Mouse (Mus musculus): Measurements from ENCODE around the gene Itga3. TPM values are rescaled to one million over a fixed set of nuclear protein-coding genes. Genes with fewer than 3 reads are reported as not detected.
A peak's percentile ranks its signal among the peaks of the same experiment; 100 is the strongest.
"Not testable (repeated sequence)": the region's sequence is repeated elsewhere in the genome, so short reads cannot be mapped to it uniquely, and the experiment has no call there.

Gene Itga3
- total RNA-seq, 2 experiments from 2014 or later, result 10.3 to 16.1 TPM

DNA sequence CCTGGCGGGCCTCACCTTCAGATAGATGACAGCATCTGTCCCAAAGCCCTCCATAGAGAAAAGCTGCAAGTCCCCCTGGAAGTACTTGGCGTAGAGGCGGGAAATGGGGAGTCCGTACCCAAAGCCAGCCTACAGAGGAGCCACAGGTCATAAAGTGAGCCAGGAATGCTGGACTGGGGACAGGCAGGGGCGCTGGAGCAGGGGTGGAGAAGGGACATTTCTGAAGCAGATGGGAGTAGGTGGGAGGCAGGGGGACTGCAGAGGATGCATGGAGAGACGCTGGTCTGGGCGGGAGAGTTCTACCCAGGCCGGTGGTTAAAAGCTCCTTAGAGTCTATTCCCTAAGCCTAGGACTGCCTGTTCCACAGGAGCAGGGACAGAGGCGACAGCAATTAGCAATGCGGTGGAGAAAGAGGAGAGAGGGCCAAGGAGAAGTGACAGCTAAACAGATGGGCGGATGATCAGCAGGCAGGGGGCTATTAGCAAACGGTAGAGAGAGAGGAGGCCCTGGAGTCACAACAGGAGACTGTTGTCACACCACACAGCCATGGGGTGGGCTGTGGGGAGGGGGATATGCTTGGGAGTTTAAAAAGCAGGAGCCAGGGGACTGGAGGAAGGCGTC lies 48.6 kb downstream of the Itga3 start:
- DNase-seq (ENCODE audit: low spot score in 2 of 2), result no peak
- H3K27ac ChIP-seq, result 0 out of 2 replicates have a peak overlapping the region, but pooled peaks have one; percentile 3
- TF ChIP-seq CTCF (conservative IDR thresholded peaks at IDR 0.05), result no peak
- no peak overlapping the region for H3K4me3 ChIP-seq

DNA sequence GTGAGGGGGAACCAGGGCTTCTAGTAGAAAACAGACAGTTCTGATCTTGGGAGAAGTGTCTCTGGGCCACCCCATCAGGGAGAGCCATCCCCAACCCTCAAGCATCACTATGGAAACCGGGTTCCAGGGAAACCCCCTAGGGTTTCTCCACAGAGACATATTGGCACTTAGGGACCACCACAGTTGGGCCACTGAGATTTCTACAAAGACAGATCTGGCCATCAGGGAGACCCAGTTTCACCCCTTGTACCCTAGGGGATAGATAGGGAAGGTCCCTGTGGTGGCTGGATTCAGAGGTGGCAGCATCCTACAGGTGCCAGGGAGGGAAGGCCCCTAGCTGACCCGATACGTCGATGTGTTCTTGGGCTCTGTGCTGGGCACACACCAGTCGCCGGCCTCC lies 49.8 kb downstream of the Itga3 start:
- TF ChIP-seq CTCF (conservative IDR thresholded peaks at IDR 0.05), result no peak

DNA sequence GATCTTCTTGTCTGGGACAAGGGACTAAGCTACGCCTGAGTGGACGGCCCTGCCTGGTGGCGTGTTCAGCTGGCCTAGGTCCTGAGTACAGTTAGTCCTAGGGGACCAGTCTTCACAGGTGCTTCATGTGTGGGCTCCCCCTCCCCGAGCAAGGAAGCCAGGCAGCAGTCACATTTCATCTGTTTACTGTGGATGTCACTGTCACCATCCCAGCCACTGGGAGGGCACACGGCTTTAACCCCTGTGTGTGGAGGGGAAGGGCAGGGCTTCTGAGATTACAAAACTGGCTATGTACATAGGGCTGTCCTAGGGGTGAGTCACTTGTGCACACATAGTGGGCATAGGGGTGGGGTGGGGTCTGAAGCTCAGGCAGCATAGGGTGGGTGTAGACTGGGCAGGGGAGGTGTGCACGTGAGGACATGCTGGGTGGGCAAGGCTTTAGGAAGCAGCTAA lies 50.5 kb downstream of the Itga3 start:
- Histone ChIP-seq H3K27ac (no peak overlapping the region), H3K4me3 (no peak overlapping the region)
- DNase-seq (ENCODE audit: low spot score in 2 of 2), result no peak
- TF ChIP-seq CTCF (conservative IDR thresholded peaks at IDR 0.05), result no peak

More for the DNA sequence above, 49.8 kb downstream of the Itga3 start:
- Histone ChIP-seq H3K27ac (no peak overlapping the region), H3K4me3 (no peak overlapping the region)
- DNase-seq (ENCODE audit: low spot score in 2 of 2), result no peak

DNA sequence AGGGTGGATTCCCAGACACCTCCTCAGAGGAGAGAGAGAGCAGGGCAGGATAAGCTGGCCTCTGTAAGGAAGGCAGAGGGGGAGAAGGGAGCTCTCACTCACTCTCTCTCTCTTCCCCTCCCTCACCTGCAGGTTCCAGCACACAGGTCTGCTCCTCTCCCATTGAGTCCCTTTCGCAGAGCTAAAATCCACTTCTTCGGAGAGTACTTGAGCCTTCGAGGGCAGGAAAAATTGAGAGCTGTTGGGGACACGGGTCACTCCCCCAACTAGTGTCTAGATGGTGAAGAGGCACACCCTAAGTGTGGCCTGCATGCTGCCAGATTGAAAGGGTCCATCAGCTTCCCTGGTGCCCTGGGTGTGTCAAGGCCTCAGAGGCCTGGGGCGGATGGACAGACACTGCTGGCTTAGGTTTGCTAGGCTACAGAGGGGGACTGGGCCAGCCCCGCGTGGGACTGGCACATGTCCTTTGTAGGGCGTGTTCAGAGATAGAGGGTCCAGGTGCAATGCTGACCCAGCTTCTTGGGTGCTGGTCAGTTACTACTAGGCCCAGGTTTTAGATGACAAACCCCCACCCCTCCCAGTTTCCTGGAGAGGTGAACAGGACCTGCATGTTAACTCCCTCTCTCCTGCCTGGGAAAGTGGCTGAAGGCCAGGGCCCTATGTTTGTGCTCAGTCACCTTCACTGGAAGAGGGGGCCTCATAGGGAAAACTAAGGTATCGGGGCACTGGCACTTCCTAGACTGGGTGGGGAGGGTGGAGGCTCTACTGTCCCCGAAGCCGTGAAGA lies 51.2 kb downstream of the Itga3 start:
- H3K4me3 ChIP-seq, result no peak overlapping the region
- no peak for TF ChIP-seq CTCF (conservative IDR thresholded peaks at IDR 0.05)
- H3K27ac ChIP-seq, result peak overlapping the region; percentile 78; the same call in 1 of the 2 replicates
- no peak for DNase-seq (ENCODE audit: low spot score in 2 of 2)

DNA sequence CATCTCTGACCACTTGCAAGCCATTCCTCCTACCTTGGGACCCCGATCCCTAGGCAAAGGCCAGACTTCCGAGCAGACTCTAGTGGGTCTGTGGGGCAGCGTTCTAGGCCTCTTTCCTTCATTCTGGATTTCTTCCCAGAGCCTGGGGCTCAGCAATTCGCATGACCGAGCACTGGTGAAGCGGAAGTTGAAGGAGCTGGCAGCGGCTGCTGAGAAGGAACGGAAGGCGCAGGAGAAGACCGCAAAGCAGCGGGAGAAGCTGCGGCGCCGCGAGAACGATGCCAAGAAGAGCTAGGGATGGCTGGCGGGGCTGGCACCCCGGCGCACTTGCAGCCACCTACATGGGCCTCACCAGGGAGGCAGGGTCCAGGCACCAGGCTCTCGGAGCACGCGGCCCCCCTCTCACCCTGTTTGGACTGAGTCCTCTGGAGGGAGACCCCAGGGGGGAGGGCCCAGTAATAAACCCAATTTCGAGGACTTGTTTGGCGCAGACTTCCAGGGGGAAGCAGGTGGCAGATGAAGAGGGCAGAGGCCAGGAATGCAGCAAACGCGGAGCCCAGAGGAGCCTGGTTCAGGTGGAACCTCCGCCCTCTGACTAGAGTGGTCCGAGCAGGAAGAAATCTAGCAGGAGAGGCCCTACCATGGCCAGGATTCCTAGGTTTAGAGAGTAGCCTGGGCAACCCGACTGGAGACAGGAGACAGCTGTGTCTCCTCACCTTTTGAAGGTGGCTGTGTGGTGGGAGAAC lies 52.0 kb downstream of the Itga3 start:
- peak overlapping the region; percentile 78 for H3K27ac ChIP-seq
- TF ChIP-seq CTCF (conservative IDR thresholded peaks at IDR 0.05), result no peak
- DNase-seq (ENCODE audit: low spot score in 2 of 2), result peak in 1 of 2 experiments; percentile 52
- H3K4me3 ChIP-seq, result no peak overlapping the region

DNA sequence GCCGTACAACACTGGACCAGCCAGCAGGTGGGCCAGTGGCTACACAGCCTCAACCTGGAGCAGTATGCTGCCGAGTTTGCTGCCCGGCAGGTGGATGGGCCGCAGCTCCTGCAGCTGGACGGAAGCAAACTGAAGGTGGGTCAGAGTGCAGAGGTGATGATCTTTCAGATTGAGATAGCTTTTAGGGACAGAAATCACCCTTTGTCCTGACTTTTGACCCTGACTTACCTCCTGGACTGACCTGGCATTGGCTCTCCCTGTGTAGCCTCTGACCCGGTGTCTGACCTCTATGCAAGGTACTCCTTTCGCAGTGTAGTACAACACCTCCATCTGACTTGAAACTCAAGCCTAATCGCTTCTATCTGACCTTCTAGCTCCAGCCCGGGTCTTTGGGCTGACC lies 53.1 kb downstream of the Itga3 start:
- Histone ChIP-seq H3K27ac (no peak overlapping the region), H3K4me3 (no peak overlapping the region)
- no peak for DNase-seq (ENCODE audit: low spot score in 2 of 2)
- no peak for TF ChIP-seq CTCF (conservative IDR thresholded peaks at IDR 0.05)

DNA sequence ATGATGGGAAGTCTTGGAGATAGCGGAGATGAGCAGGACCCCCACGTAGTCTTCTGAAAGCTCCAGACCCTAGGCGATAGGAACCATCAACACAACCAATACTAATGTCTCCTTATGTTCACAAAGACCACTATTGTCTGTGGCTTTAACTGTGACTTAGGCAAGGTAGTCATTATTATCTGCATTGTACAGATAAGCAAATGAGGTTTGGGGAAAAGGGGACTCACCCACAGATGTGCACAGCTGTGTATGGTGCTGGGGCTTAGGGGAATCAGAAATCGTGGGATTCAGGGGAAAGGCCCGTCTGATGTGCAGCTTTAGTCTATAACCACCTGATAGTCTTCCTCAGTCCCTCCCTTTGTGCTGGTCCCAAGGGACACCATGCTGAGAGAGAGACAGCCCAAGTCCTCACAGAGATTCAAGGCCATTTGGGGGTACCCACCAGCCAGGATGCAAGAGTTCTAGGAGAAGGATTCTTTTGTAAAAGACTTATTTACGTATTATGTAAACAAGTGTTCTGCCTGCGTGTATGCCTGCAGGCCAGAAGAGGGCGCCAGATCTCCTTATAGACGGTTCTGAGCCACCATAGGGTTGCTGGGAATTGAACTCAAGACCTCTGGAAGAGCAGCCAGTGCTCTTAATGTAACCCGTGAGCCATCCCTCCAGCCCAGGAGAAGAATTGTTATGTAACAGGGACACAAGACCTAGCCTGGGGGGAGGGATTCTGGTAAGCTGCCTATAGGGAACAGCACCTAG lies 54.2 kb downstream of the Itga3 start:
- DNase-seq (ENCODE audit: low spot score in 2 of 2), result no peak
- no peak overlapping the region for H3K4me3 ChIP-seq
- TF ChIP-seq CTCF (conservative IDR thresholded peaks at IDR 0.05), result peak; percentile 72
- H3K27ac ChIP-seq, result no peak overlapping the region

DNA sequence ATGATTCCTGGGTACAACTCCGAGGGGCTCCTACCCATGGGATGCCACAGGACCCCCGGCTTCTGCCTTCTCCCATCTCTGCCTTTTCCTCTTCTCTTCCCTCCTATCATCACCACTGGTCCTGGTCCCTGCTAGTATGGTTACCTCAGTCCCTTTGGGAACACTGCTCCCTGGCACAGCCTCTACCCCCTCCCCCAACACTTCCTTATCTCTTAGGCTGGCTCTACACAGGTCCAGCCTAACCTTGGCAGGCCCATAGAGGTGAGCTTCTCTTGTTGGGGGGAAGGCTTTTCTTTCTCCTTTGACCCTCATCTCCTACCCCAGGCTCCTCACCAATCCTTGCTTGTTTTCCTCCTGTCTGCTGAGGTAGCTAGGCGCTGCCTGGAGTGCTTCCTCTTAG lies 61.1 kb downstream of the Itga3 start:
- Histone ChIP-seq H3K27ac (no peak overlapping the region), H3K4me3 (no peak overlapping the region)
- no peak for DNase-seq (ENCODE audit: low spot score in 2 of 2)
- no peak for TF ChIP-seq CTCF (conservative IDR thresholded peaks at IDR 0.05)

DNA sequence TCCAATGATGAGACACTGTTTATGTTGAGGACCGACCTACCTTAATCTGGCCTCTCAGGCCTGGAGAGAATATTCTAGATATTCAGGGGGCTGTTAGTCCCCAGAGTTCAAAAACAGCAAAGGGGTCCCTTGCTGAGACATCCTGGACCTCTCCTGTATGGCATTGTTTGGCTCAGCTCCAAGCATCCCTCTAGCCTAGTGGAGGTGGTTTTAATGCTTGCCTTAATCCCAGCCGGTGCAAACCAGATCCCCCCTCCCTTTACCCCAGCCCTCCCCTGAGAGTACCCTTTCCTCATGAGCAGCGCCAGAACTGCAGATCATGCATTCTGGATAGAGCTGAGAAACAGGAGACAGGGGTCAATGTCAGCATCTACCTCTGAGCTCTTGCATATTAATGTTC lies 64.1 kb downstream of the Itga3 start:
- no peak for TF ChIP-seq CTCF (conservative IDR thresholded peaks at IDR 0.05)
- Histone ChIP-seq H3K4me3 (no peak overlapping the region), H3K27ac (no peak overlapping the region)
- DNase-seq (ENCODE audit: low spot score in 2 of 2), result no peak

DNA sequence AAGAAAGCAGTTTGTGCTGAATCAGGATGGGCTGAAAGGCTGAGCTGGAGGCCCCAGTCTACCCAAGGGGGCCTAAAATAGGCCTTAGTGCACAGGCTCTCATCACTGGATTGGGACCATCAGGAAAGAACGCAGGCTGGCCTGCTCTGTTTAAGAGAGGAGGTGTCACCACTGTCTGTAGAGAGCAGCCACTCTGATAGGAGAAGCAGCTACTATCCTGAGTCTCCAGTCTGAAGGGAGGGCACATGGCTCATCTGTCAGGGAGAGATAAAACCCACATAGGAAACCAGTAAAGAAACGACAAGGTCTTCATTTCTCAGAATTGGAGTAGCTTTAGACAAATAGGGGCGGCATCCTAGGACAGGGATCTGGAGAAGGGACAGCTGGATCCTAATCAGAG lies 64.5 kb downstream of the Itga3 start:
- no peak overlapping the region for H3K27ac ChIP-seq
- no peak for DNase-seq (ENCODE audit: low spot score in 2 of 2)
- TF ChIP-seq CTCF (conservative IDR thresholded peaks at IDR 0.05), result no peak
- H3K4me3 ChIP-seq, result no peak overlapping the region

DNA sequence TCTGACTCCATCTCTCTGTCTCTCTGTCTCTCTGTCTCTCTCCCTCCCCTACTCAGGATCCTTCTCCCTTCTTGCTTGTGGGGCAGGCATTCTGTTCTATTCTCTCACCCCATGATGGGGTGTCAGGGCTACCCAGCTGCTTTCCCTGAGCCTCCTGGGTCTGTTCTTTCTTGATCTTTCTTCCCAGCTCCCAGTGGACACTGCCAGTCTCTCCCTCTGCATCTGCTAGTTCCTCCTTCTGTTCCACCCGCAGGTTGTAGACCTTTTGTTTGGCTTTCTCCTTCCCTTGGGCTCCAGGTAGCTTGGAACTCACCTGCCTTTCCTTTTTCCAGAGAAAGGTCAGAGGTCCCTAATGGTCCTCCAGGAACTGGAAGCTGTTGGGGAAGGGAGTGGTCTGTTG lies 65.2 kb downstream of the Itga3 start:
- Histone ChIP-seq H3K4me3 (peak overlapping the region; percentile 13; the same call in 1 of the 2 replicates), H3K27ac (no peak overlapping the region)
- DNase-seq (ENCODE audit: low spot score in 2 of 2), result no peak
- no peak for TF ChIP-seq CTCF (conservative IDR thresholded peaks at IDR 0.05)

DNA sequence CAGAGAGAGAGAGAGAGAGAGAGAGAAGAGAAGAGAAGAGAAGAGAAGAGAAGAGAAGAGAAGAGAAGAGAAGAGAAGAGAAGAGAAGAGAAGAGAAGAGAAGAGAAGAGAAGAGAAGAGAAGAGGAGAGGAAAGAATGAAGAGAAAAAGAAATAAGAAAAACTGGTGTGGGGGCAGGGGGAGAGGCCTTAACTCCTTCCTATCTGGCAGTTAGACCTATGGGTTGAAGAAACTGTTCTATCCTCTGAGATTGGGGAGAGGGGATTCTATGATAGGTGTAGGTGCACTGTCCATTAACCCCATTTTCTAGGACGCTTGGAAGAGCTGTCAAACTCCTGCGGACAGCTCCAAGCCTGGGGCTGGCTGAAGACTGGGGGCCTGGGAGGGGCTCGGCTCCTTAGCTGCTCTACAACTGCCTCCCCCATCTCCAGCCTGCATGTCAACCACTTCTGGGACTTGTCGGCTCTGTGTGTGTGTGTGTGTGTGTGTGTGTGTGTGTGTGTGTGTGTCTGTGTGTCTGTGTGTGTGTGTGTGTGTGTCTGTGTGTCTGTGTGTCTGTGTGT lies 65.7 kb downstream of the Itga3 start:
- peak overlapping the region; percentile 77 for H3K4me3 ChIP-seq
- H3K27ac ChIP-seq; DNase-seq (ENCODE audit: low spot score in 2 of 2): not testable (repeated sequence)

Data from layer of hippocampus, adult 2 months (tissue).